Mouse (Mus musculus): ENCODE data around the gene Vmn1r195.

DNA sequence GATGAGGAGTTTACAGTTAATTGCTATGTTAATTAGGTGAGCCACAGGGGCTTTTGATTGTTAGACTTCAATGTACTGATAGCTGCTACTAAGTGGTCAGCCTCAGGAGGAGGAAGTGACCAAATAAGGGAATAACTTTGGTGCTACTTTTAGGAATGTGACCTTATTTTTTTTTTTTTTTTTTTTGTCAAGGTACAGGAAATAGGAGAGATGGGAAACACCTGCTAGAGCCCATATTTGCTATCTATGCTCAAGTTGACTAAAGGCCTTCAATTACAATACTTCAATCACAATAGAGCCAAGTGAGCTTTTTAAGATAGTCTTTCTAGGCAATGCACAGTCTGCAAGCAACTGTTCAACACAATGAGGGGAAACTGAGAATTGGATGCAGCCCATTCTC is 49.8 kb downstream of the Vmn1r195 start:
- TF ChIP-seq EP300 (IDR thresholded peaks at IDR 0.05; ENCODE audit: low read depth) (no peak), CTCF (IDR thresholded peaks at IDR 0.05; ENCODE audit: low read depth) (no peak)
